ENCODE assay signal across 22 mouse cellular contexts in genomic region chr9:8035091-8035490, GRCm38 (mm10). TPM values are rescaled to one million over a fixed set of nuclear protein-coding genes. Genes with fewer than 3 reads are reported as not detected.
DNase-seq lines count a peak whose midpoint lies in the region; ATAC-seq and TF ChIP-seq lines count a peak whose summit lies in the region.
"Had no signal": no experiment of that assay in that cellular context is flagged by ENCODE, and none has a peak within 500 bp of the region (broad histone marks: within the 10 kb centered on the region; RNA-seq: fewer than 3 reads in every experiment).

No protein-coding gene starts in this region.

- no peak overlapping the region for H3K9ac ChIP-seq in lung, embryonic 15.5 days
- no peak overlapping the region for H3K9ac ChIP-seq in ES-Bruce4 (ENCODE audit: low read depth, poor library complexity, severe bottlenecking)
- no peak overlapping the region for H3K9ac ChIP-seq in intestine, embryonic 15.5 days
- H3K9ac ChIP-seq: heart, embryonic 13.5 days; hindbrain, embryonic 14.5 days; midbrain, embryonic 13.5 days had no signal

- no peak overlapping the region for H3K4me3 ChIP-seq in lung, embryonic 15.5 days
- peak overlapping the region; percentile 48; the same call in 1 of the 2 replicates for H3K4me3 ChIP-seq in ES-Bruce4 (ENCODE audit: low read depth, low read length)
- H3K4me3 ChIP-seq in intestine, embryonic 15.5 days (replicated peaks): no peak overlapping the region
- H3K4me3 ChIP-seq: heart, embryonic 13.5 days; midbrain, embryonic 13.5 days had no signal

- no peaks in the 10 kb centered on the region for H3K9me3 ChIP-seq in lung, embryonic 15.5 days
- no peaks in the 10 kb centered on the region for H3K9me3 ChIP-seq in ES-Bruce4 (replicated peaks; ENCODE audit: control insufficient read depth, insufficient read depth, low read length, poor library complexity, severe bottlenecking)
- H3K9me3 ChIP-seq in intestine, embryonic 15.5 days: no peaks in the 10 kb centered on the region
- H3K9me3 ChIP-seq: heart, embryonic 13.5 days; midbrain, embryonic 13.5 days had no signal

- no peak for TF ChIP-seq CTCF in ES-Bruce4 (IDR thresholded peaks at IDR 0.05; ENCODE audit: low read depth, low read length)

- no peaks in the 10 kb centered on the region for H3K27me3 ChIP-seq in lung, embryonic 15.5 days
- H3K27me3 ChIP-seq in ES-Bruce4 (ENCODE audit: control insufficient read depth, insufficient read depth, low read length, poor library complexity, severe bottlenecking): no peaks in the 10 kb centered on the region
- H3K27me3 ChIP-seq in intestine, embryonic 15.5 days (replicated peaks): no peaks in the 10 kb centered on the region
- H3K27me3 ChIP-seq: heart, embryonic 13.5 days; midbrain, embryonic 13.5 days; Patski had no signal

- H3K4me1 ChIP-seq in lung, embryonic 15.5 days: peaks cover 10% of the 10 kb centered on the region
- H3K4me1 ChIP-seq in ES-Bruce4 (ENCODE audit: control insufficient read depth, insufficient read depth, low read length): no peaks in the 10 kb centered on the region
- peaks cover 8% of the 10 kb centered on the region; the same call in 1 of the 2 replicates for H3K4me1 ChIP-seq in intestine, embryonic 15.5 days (replicated peaks)
- H3K4me1 ChIP-seq: midbrain, embryonic 13.5 days had no signal

- H3K27ac ChIP-seq in lung, embryonic 15.5 days: peak overlapping the region; percentile 37; the same call in 1 of the 2 replicates
- peak overlapping the region; percentile 83 for H3K27ac ChIP-seq in ES-Bruce4 (ENCODE audit: insufficient read depth, low read length)
- peak overlapping the region; percentile 34; the same call in 1 of the 2 replicates for H3K27ac ChIP-seq in intestine, embryonic 15.5 days
- H3K27ac ChIP-seq: heart, embryonic 13.5 days; hindbrain, embryonic 14.5 days; kidney, postnatal 0 days; macrophage; midbrain, embryonic 13.5 days had no signal

- H3K36me3 ChIP-seq in lung, embryonic 15.5 days: no peaks in the 10 kb centered on the region
- H3K36me3 ChIP-seq in ES-Bruce4 (ENCODE audit: control insufficient read depth, insufficient read depth, low read length, poor library complexity, severe bottlenecking): no peaks in the 10 kb centered on the region
- H3K36me3 ChIP-seq in intestine, embryonic 15.5 days: no peaks in the 10 kb centered on the region
- H3K36me3 ChIP-seq: heart, embryonic 13.5 days had no signal

- peak; percentile 51 for ATAC-seq in lung, embryonic 15.5 days (ENCODE audit: borderline replicate concordance, extremely low read depth, low FRiP score, low TSS enrichment)
- ATAC-seq in intestine, embryonic 15.5 days: peak; percentile 16; the same call in 1 of the 2 replicates
- ATAC-seq: Patski had no signal

- TF ChIP-seq POLR2A in ES-Bruce4 (IDR thresholded peaks at IDR 0.05; ENCODE audit: insufficient read depth, low read length): no peak

- 37% methylated on average over 4 of the region's 4 CpGs for WGBS in lung, embryonic 15.5 days
- 49% methylated on average over 4 of the region's 4 CpGs for WGBS in intestine, embryonic 15.5 days

- H3K4me2 ChIP-seq in lung, embryonic 15.5 days: peak overlapping the region; percentile 30
- H3K4me2 ChIP-seq in intestine, embryonic 15.5 days (replicated peaks): peak overlapping the region; percentile 34; the same call in 1 of the 2 replicates
- H3K4me2 ChIP-seq: hindbrain, embryonic 14.5 days; midbrain, embryonic 13.5 days had no signal

- TF ChIP-seq EP300 in ES-Bruce4 (IDR thresholded peaks at IDR 0.05; ENCODE audit: insufficient read depth, low read depth, low read length): no peak

- DNase-seq in lung, postnatal 25 days (ENCODE audit: low spot score): no peak
- DNase-seq in R1 (ENCODE audit: low read depth, low spot score): peak; percentile 22
- no peak for DNase-seq in frontal cortex, postnatal 36 days (ENCODE audit: low spot score in 2 of 2)
- DNase-seq in thymus, postnatal 10 days (ENCODE audit: low spot score in 2 of 2): no peak
- DNase-seq: adrenal gland, postnatal 25 days; B cell, adult 2 months; cerebellum, adult 11-12 months; cerebellum, adult 9-11 months; heart, postnatal 10 days; kidney, adult 8-10 months; left cerebral cortex, postnatal 4 days; right cerebral cortex, postnatal 25 days; thymus, adult 2 months had no signal

RNA-seq across cellular contexts. Expression of gene Cfap300, which starts 7.5 kb away (rescaled TPM):
- 13.5 and 14.6 TPM in 2 replicates for polyA plus RNA-seq in lung, embryonic 15.5 days (2015; fragmentation: Nextera tagmentation; extraction: Ambion mirVana)
- 9.6 and 12.8 TPM in 2 replicates for polyA plus RNA-seq in ES-Bruce4 (2011; ENCODE audit: insufficient read depth, insufficient read length, low read depth, missing spikeins)
- 7.6 and 8.6 TPM in 2 replicates for polyA plus RNA-seq in intestine, embryonic 15.5 days (2015; fragmentation: Nextera tagmentation; extraction: Ambion mirVana)
- polyA plus RNA-seq: macrophage had no signal

RNA-seq across cellular contexts. Expression of gene Yap1, which starts 30.7 kb away (rescaled TPM):
- 34.8 and 34.9 TPM in 2 replicates for polyA plus RNA-seq in lung, embryonic 15.5 days (2015; fragmentation: Nextera tagmentation; extraction: Ambion mirVana)
- polyA plus RNA-seq in ES-Bruce4 (2011; ENCODE audit: insufficient read depth, insufficient read length, low read depth, missing spikeins): 131 and 135 TPM in 2 replicates
- polyA plus RNA-seq in intestine, embryonic 15.5 days (2015; fragmentation: Nextera tagmentation; extraction: Ambion mirVana): 25.3 and 25.9 TPM in 2 replicates
